Mouse (Mus musculus): Measurements from ENCODE around the gene Ccnc.

Gene Ccnc

DNA sequence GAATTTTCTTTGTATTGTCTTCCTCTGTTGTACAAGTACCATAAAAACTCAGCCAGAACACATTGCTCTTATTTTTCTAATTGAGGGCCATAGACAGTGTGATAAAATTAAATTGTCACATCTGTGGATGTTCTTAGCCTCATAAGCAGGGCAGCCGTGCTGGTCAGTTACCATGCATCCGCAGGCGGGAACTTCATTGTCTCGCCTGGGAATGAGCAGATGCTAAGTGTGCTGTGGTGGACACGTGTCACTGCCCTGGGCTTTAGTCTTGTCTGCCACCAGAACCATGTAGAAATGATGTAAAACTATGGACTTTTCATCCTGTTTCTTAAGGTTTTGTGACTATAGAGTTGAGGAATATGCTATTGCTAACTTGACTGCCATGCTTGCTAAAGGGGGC lies 79.7 kb downstream of the Ccnc start:
- DNase-seq = no peak

Data from kidney, postnatal 10 days (tissue).